Comparison of ENCODE assay signal across 7 mouse cellular contexts in the genomic region with DNA sequence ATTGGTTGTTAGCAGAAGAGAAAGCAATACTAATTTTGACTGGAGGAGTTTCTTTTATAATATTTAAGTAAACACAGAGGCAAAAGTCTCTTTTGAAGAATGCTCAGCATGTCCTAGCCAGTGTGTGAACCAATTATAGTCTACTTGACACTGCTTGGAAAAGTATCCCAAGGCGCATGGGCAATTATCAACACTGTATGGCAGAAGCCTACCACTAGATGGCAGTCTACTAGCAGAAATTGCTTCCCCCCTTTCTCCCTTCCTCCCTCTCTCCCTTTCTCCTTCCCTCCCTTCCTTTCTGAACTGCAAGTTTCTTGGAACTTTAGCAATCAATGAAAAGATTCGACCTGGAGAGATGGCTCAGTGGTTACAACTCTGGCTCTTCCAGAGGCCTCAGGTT. TPM values are rescaled to one million over a fixed set of nuclear protein-coding genes. Genes with fewer than 3 reads are reported as not detected.
DNase-seq lines count a peak whose midpoint lies in the region; ATAC-seq and TF ChIP-seq lines count a peak whose summit lies in the region.

No protein-coding gene starts in this region.

- no peak overlapping the region for H3K9ac ChIP-seq in MEL (ENCODE audit: control insufficient read depth, low read depth, low read length, poor library complexity, severe bottlenecking)
- no peak overlapping the region for H3K9ac ChIP-seq in heart, embryonic 16.5 days (ENCODE audit: low read length)

- H3K4me3 ChIP-seq in MEL (ENCODE audit: control insufficient read depth in 1 of 2, insufficient read depth in 1 of 2, low read depth in 2 of 2, low read length in 2 of 2) = no peak overlapping the region
- no peak overlapping the region for H3K4me3 ChIP-seq in heart, embryonic 16.5 days (ENCODE audit: low read length)

- peak; percentile 52 to 82 (median 69) for TF ChIP-seq CTCF in MEL (IDR thresholded peaks at IDR 0.05 in 2 of 3, conservative IDR thresholded peaks at IDR 0.05 in 1 of 3; ENCODE audit: control insufficient read depth in 1 of 3, insufficient read depth in 1 of 3, low read depth in 2 of 3, low read length in 3 of 3, poor library complexity in 1 of 3, severe bottlenecking in 1 of 3)

- DNase-seq in CD4-positive, CD25-positive, alpha-beta regulatory T cell, adult 2 months (ENCODE audit: low read depth, low spot score) = peak; percentile 72
- peak; percentile 55 for DNase-seq in MEL (ENCODE audit: low read depth, low spot score)
- peak; percentile 25 to 65 for DNase-seq in cerebellum, postnatal 25 days
- peak; percentile 60 for DNase-seq in kidney, postnatal 10 days
- peak; percentile 55 for DNase-seq in lung, postnatal 14 days
- peak; percentile 23 for DNase-seq in right cerebral cortex, postnatal 4 days

- H3K79me2 ChIP-seq in MEL (ENCODE audit: control insufficient read depth, insufficient read depth, low read length, poor library complexity) = no peaks in the 10 kb centered on the region

- no peaks in the 10 kb centered on the region for H3K9me3 ChIP-seq in MEL (replicated peaks; ENCODE audit: insufficient read depth, low read length)
- no peaks in the 10 kb centered on the region for H3K9me3 ChIP-seq in heart, embryonic 16.5 days (replicated peaks; ENCODE audit: control insufficient read depth, low read length)

- 0 out of 4 replicates have a peak, but pooled peaks cover 0 to 2% of the 10 kb centered on the region in 2 experiments for H3K4me1 ChIP-seq in MEL (ENCODE audit: control insufficient read depth in 1 of 2, insufficient read depth in 2 of 2, low read length in 2 of 2)
- no peaks in the 10 kb centered on the region for H3K4me1 ChIP-seq in heart, embryonic 16.5 days (ENCODE audit: control insufficient read depth, insufficient read depth, low read length)

- no peak for TF ChIP-seq POLR2A in MEL (IDR thresholded peaks at IDR 0.05; ENCODE audit: control insufficient read depth in 1 of 2, insufficient read depth in 1 of 2, low read depth in 1 of 2, low read length in 2 of 2, poor library complexity in 1 of 2)

- no peak for TF ChIP-seq EP300 in MEL (IDR thresholded peaks at IDR 0.05; ENCODE audit: low read depth in 1 of 2, low read length in 2 of 2)

- H3K27me3 ChIP-seq in MEL (ENCODE audit: control insufficient read depth in 1 of 2, insufficient read depth in 2 of 2, low read length in 2 of 2) = no peaks in the 10 kb centered on the region; a peak in 1 of 4 replicates
- H3K27me3 ChIP-seq in heart, embryonic 16.5 days (ENCODE audit: control insufficient read depth, insufficient read depth, low read length) = no peaks in the 10 kb centered on the region

- no peaks in the 10 kb centered on the region for H3K36me3 ChIP-seq in MEL (ENCODE audit: control insufficient read depth in 1 of 2, insufficient read depth in 2 of 2, low read length in 2 of 2)
- no peaks in the 10 kb centered on the region for H3K36me3 ChIP-seq in heart, embryonic 16.5 days (ENCODE audit: control insufficient read depth, insufficient read depth)

- 10% methylated on average over 2 of the region's 2 CpGs for WGBS in heart, embryonic 16.5 days

- ATAC-seq in heart, embryonic 16.5 days (replicated peaks; ENCODE audit: extremely low read depth, insufficient read depth, low FRiP score) = peak; percentile 42; the same call in 1 of the 2 replicates

- peak; percentile 64 for TF ChIP-seq RAD21 in MEL (IDR thresholded peaks at IDR 0.05; ENCODE audit: low read depth, low read length)

- H3K4me2 ChIP-seq in heart, embryonic 16.5 days (ENCODE audit: low read depth, low read length) = no peak overlapping the region

- H3K27ac ChIP-seq in MEL (ENCODE audit: control insufficient read depth, low read depth, low read length) = no peak overlapping the region
- no peak overlapping the region for H3K27ac ChIP-seq in heart, embryonic 16.5 days (ENCODE audit: low read length)

TF ChIP-seq in MEL, 35 proteins besides CTCF, POLR2A, EP300 and RAD21:
- TF ChIP-seq USF2 (IDR thresholded peaks at IDR 0.05; ENCODE audit: borderline replicate concordance in 1 of 2, insufficient read depth in 1 of 2, low read depth in 1 of 2, low read length in 2 of 2) (no peak), SMC3 (IDR thresholded peaks at IDR 0.05; ENCODE audit: low read depth, low read length) (peak; percentile 64)

RNA-seq across cellular contexts. Expression of gene Npl, which starts 7.1 kb away (rescaled TPM):
- not detected in 2 replicates for total RNA-seq in MEL (2012; rRNA removed)
- polyA plus RNA-seq in MEL (2012; ENCODE audit: insufficient read depth in 1 of 2, insufficient read length in 2 of 2, low read depth in 1 of 2, low replicate concordance in 2 of 2, missing spikeins in 1 of 2) = under 1 TPM in 1 of 2 experiments, not detected in 1; 0.08 TPM
- polyA plus RNA-seq in heart, embryonic 16.5 days (2015; fragmentation: Nextera tagmentation; extraction: Ambion mirVana) = 4.9 and 6.8 TPM in 2 replicates
